Mouse (Mus musculus): ENCODE results near the gene Pank3. TPM values are rescaled to one million over a fixed set of nuclear protein-coding genes. Genes with fewer than 3 reads are reported as not detected.

Gene Pank3
- total RNA-seq, 2 experiments from 2014 or later, result 33.6 to 36.1 TPM

DNA sequence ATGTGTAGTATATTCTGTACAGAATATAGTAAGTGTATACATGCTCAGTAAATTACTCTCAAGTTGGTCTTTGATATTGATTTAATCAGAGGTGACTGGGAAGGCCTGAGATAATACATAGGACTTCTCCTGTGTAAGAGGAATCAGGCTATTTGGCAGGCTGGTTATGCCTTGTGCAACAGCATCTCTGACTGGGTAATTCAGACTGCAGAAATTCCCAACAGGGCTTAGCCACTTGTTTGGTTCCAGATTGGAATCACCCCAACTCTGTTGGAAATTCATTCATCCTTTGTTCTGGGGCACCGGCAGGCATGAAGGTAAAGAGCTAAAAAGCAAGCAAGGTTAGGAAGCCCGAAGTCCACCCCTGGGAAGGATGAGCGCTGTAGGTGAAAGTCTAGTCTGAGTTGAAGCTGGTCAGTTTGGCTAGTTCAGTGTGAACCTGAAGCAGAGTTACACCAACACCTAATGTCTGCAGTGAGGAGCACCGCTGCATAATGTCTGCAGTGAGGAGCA lies 14.3 kb upstream of the Pank3 start:
- Histone ChIP-seq H3K4me3 (no peak overlapping the region), H3K27ac (no peak overlapping the region)
- intact Hi-C loops (cut with DNase I), result no loop called here
- no peak for DNase-seq (ENCODE audit: extremely low spot score in 1 of 2, low spot score in 2 of 2)
- no peak for TF ChIP-seq CTCF (IDR thresholded peaks at IDR 0.05)

DNA sequence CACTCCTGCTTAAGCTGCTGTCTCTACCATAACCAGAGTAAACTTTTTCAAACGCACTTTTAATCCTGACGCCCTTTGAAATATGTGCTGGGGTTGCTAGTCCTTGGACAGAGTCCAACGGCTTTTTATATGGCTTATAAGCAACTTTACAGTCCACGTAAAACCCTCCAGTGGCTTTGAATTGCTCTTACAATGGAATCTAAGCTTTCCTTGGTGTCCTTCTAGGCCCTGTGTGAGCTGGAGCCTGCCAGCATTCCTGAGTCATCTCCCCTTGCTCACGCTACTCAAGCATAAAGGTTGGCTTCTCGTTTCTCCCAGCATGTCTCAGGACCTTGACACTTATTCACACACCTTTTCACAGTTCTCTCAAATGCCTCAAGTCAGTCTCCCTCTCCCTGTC lies 13.7 kb upstream of the Pank3 start:
- no peak overlapping the region for H3K27ac ChIP-seq
- intact Hi-C loops (cut with DNase I), result no loop called here
- H3K4me3 ChIP-seq, result no peak overlapping the region

DNA sequence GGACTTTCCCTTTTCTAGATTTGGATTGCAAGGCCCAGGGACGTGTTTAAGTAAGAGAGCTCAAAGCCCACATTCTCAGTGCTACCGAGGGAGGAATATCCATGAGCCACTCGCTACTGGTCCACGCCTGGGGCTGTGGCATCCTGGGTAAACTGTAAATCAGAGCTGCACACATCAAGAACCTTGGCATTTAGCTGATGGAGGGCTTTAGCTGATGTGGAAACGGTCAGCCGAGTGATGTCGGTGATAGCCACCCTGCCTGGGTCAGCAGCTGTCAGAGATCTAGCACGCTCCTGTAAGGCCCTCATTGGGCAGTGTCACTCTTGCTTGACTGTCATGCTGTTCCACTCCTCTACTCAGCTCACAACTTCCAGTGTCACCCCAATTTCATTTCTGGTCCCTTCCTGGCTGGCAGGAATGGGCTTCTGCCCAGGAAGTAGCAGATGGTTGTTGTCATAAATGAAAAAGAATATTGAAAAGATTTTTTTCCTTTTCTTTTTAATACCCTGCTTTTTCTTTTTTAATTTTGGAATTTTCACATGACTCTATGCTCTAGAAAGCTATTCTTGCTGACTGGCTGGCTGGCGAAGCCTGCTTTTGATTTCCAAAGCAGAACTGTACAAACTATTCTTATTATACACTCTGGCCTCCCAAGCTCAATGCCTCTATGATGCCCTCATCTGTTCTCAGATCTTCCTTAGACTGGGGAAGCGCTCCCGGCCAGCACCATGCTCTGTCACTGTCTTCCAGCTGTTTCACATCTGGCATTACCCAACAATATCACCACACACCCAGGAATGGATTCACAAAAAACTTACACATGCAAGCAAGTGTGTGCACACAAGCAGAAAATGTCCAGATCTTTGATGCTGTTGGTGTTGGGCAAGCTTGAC lies 12.6 kb upstream of the Pank3 start:
- no peak for DNase-seq (ENCODE audit: extremely low spot score in 1 of 2, low spot score in 2 of 2)
- TF ChIP-seq CTCF (IDR thresholded peaks at IDR 0.05), result no peak
- H3K4me3 ChIP-seq, result no peak overlapping the region
- no peak overlapping the region for H3K27ac ChIP-seq
- intact Hi-C loops (cut with DNase I), result no loop called here

More for the DNA sequence above, 13.7 kb upstream of the Pank3 start:
- no peak for DNase-seq (ENCODE audit: extremely low spot score in 1 of 2, low spot score in 2 of 2)
- TF ChIP-seq CTCF (IDR thresholded peaks at IDR 0.05), result no peak

DNA sequence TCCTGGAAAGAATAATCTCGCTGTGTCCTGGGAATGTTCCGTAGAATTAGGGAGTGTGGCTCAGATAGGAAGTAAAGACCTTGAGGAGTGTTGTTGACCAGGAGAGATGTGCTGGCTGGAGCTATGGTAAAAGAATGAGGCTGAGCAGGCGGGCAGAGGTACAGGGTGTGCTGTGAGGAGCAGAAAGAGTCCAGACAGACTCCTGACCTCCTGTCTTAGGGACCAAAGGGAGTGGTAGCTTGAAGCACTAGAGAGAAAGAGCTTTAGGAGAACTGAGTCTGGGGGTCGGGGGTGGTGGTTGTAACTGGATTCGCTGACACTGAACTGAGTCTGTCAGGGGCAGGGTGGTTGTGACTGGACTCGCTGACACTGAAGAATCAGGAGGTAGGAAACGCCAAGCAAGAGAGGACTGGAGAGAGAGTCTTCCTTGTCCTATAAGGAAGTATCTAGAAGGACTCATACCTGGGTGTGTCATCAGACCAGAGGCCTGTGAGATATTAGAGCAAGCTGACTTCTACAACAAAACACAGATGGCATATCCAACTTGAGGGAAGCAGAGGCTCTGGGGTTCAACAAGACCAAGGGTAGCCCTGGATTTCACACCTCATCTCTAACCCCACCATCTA lies 9.2 kb upstream of the Pank3 start:
- Histone ChIP-seq H3K4me3 (no peak overlapping the region), H3K27ac (no peak overlapping the region)
- TF ChIP-seq CTCF (IDR thresholded peaks at IDR 0.05), result no peak
- intact Hi-C loops (cut with DNase I), result no loop called here
- no peak for DNase-seq (ENCODE audit: extremely low spot score in 1 of 2, low spot score in 2 of 2)

DNA sequence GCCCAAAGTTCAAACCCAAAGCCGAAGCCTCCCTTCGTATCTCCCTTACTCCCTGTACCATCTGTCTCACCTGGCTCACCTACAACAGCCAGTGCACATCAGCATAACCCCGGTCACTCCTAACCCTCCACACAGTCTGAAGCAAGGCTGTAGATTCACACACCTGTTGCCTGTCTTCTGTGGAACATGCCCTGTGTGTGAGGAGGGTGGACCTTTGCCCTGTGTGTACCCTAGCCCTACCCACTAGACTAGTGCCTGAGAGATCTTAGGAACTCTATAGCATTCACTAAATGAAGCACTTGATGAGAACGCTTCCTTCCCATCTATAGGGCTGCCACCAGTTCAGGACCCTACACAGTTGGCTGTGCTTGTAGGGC lies 8.7 kb upstream of the Pank3 start:
- TF ChIP-seq CTCF (IDR thresholded peaks at IDR 0.05), result no peak
- Histone ChIP-seq H3K4me3 (no peak overlapping the region), H3K27ac (no peak overlapping the region)
- intact Hi-C loops (cut with DNase I), result no loop called here
- no peak for DNase-seq (ENCODE audit: extremely low spot score in 1 of 2, low spot score in 2 of 2)

DNA sequence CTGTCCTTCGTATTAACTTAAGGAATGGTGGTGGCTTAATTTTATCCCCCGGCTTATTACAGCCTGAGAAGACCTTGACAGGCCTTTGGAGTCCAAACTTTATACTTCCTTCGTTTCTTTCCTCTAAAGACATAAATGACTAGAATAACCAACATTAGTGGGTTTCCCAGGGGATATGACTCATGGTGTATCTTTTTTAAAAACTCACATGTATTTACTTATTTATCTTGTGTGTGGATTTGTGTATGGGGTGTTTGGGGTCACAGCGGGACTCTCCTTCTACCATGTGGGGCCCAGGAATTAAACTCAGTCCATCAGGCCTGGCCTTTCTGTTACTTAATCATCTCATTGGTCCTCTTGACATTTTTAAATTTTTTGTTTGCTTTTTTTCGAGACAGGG lies 2.4 kb upstream of the Pank3 start:
- TF ChIP-seq CTCF (IDR thresholded peaks at IDR 0.05), result no peak
- Histone ChIP-seq H3K27ac (no peak overlapping the region), H3K4me3 (no peak overlapping the region)
- DNase-seq (ENCODE audit: extremely low spot score in 1 of 2, low spot score in 2 of 2), result no peak
- intact Hi-C loops (cut with DNase I), result loop anchor here (5.0 kb wide), 1 partner anchor 65 kb away; the partner anchor contains the start of gene Rars

DNA sequence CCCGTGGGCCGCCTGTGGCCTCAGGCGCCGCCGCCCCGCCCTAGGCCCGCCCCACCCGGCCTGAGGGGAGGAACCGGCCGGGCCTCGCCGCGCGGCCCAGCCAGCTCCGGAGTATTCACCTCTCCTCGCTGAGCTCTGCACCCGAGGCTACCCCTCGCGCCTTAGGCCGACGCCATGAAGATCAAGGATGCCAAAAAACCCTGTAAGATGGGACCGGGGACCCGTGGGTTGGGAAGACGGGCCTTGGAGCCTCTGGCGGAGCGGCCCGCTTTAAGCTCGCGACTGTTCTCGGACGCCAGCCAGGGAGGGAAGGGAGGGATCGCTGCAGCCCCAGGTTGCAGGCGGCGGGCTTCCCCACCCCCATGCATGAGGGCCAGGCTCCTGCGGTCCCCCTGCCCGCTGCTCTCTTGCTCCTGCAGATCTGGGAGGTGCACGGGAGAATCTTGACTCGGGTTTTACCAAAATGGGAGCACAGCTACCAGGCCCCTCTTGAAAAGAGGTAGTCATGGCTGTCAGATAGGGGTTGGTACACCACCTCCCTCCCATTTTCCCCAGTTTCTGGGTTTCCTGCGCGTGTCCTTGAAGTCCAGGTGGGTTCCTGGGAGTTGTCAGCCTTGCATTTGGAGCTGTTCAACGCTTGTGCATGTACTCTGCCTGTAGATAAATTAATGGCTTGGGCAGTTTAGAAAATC lies 608 bp downstream of the Pank3 start:
- peak; percentile 66 to 68 for DNase-seq (ENCODE audit: extremely low spot score in 1 of 2, low spot score in 2 of 2)
- peak overlapping the region; percentile 98 for H3K4me3 ChIP-seq
- intact Hi-C loops (cut with DNase I), result loop anchor here (5.0 kb wide), 1 partner anchor 62 kb away; the partner anchor contains the start of gene Rars
- no peak for TF ChIP-seq CTCF (IDR thresholded peaks at IDR 0.05)
- H3K27ac ChIP-seq, result peak overlapping the region; percentile 96

DNA sequence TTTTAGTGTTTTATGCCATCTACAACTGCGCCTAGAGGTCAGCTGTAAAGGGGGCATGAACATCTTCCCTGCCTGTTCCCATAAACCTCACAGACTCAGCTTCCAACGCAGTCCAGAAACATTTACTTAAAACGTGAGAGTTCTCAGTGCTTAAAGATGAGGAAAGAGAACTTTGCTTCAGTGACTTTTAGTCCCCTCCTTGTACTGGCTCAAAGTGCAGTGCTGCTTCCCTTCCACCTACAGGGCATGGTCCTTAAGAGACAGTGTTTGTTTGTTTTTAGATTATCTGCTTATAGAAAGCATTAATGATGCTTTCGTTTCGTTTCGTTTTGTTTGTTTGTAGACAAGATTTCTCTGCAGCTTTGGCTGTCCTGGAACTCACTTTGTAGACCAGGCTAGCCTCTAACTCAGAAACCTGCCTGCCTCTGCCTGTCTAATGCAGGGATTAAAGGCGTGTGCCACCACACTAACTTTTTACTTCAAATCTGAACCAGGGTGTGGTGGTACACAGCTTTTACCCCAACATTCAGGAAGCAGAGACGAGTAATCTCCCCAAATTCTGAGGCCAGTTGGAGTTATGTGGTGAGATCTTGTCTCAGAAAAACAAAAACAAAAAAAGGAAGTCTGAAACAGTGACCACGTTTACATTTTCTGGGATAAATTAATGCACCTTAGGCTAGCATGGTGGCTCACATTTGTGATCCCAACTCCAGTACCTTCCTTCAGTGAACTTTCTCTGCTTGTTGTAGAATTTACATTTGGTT lies 1.6 kb downstream of the Pank3 start:
- H3K4me3 ChIP-seq, result peak overlapping the region; percentile 98
- no peak for DNase-seq (ENCODE audit: extremely low spot score in 1 of 2, low spot score in 2 of 2)
- intact Hi-C loops (cut with DNase I), result no loop called here
- H3K27ac ChIP-seq, result no peak overlapping the region
- no peak for TF ChIP-seq CTCF (IDR thresholded peaks at IDR 0.05)

DNA sequence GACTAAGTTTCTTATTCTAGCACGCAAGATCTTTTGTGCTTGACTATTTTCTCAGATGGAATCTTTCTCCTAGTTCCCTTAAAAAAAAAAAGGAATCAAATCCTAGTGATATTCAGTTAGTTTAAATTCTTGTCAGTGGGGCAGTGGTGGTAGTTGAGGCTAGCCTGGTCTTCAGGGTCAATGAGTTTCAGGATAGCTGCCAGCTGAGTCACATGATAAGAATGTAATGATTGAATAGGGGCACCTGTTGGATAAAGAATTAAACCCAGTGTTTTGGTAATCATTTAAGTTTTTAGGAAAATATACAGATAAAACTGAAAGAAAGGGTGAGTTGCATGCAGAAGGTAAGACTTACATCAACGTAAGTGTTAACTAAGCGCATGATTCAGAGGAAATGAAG lies 6.3 kb downstream of the Pank3 start:
- Histone ChIP-seq H3K4me3 (no peak overlapping the region), H3K27ac (no peak overlapping the region)
- no peak for TF ChIP-seq CTCF (IDR thresholded peaks at IDR 0.05)
- DNase-seq (ENCODE audit: extremely low spot score in 1 of 2, low spot score in 2 of 2), result no peak
- intact Hi-C loops (cut with DNase I), result no loop called here

DNA sequence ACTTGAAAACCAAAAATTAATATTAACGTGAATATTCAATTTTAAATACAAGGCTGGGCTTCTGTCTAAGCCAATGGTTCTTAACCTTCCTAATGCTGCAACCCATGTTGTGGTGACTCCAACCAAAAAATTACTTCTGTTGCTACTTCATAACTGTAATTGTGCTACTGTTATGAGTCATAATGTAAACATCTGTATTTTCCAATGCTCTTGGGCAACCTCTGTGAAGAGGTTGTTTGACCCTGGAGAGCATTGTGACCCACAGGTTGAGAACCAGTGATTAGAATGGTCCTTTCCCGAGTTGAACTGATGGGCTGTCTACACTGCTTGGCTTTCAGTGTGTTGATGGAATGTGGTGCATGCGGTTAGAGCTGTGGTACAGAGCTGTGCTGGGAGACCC lies 7.2 kb downstream of the Pank3 start:
- no peak overlapping the region for H3K4me3 ChIP-seq
- intact Hi-C loops (cut with DNase I), result no loop called here
- TF ChIP-seq CTCF (IDR thresholded peaks at IDR 0.05), result no peak
- no peak for DNase-seq (ENCODE audit: extremely low spot score in 1 of 2, low spot score in 2 of 2)
- no peak overlapping the region for H3K27ac ChIP-seq

DNA sequence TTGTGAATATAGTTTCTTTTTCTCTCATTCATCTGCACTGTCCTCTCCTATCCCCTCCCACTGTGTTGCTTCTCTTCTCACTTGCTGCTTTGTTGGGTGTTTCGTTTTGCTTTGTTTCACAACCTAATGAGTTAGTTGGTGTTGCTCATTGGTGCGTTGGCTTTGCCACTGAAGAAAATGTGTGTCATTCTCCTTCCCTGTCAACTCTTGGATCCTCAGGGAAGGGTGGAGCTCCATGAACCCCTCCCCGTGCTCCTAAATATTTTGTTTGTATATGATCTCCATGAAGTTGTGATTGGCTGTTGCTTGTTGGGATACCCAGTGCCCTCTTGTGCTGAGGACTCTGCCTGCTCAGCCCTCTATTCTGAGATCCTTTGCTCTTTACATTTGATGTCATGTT lies 11.1 kb downstream of the Pank3 start:
- Histone ChIP-seq H3K27ac (no peak overlapping the region), H3K4me3 (no peak overlapping the region)
- intact Hi-C loops (cut with DNase I), result no loop called here
- TF ChIP-seq CTCF (IDR thresholded peaks at IDR 0.05), result peak; percentile 41
- DNase-seq (ENCODE audit: extremely low spot score in 1 of 2, low spot score in 2 of 2), result no peak

Measured in left cerebral cortex, adult 2 months (tissue).